Mouse (Mus musculus) activated CD4-positive, CD25-positive, alpha-beta regulatory T cell (primary cell): Measurements from ENCODE around the gene Ndufa6. TPM values are rescaled to one million over a fixed set of nuclear protein-coding genes. Genes with fewer than 3 reads are reported as not detected.

Experiments used
- polyA plus RNA-seq, 2 experiments: library from polyadenylated mRNA; unstranded; fragments of 100-300 nt; shearing (Covaris generic); gene quantifications; one replicate each; pipeline ENCODE4 v1.2.1; 2017

The Ndufa6 gene
- 100 to 1,000 TPM; 296 to 458 TPM for polyA plus RNA-seq

DNA sequence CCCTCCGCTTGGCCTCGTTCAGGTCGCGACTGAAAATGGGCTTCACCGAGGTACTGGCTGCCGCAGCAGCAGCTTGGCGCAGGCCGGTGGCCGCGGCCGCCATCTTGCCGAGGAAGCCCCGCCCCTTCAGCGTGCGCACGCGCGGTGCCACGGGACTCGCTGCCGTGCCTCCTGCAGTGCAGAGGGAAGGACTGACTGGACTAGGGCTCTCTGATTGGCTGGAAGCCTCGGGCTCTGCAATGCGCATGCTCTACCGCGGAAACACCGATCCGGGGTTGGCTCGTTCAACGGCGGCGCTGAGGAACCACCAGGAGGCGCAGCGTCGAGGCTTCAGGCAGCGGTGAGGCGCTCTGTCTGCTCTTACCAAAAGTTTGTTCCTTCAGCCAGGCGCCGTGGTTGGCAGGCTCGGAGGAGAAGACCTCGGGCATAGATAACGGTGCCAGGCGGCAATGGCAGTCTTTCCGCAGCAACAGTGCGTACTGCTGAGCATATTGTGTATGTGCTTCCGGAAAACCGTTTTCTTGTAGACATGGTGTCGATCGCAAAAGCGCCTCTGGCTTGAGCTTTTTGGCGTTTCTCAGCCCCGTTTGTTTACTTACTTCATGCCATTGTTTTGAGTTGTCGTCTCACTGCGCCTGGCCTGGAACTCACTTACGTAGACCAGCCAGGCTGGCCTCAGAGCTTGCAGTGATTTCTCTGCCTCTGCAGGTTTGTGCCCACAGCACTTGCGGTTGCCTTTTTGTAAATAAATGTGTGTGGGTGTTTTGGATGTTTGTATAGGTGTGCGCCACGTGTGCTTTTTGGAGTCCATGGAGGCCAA lies at the start of gene Ndufa6:
Gene Ndufa6 (minus strand): TSS at position 197 of the 820 bp plus-strand sequence.

DNA sequence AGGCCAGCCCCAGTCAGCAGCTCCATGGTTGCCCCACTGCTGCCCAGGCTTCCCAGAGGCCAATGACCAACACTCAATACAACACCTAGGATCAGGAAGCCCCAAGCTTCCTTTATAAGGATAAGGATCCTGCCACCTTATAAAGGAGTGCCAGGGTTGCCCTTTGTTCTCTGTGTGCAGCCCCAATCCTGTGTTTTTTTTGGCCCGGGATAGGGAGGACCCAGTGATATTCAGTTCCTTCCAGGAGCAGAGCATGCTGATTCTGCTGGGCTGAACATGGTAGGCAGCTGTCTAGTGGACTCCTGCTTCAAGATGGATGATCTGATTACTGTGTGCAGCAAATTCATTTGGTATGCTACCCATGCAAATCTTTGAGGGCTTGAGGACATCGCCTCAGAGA lies 39.8 kb upstream of the Ndufa6 start, which contains the start of gene Cyp2d11:
Gene Cyp2d11 (minus strand): TSS at position 101 of the 400 bp plus-strand sequence.

DNA sequence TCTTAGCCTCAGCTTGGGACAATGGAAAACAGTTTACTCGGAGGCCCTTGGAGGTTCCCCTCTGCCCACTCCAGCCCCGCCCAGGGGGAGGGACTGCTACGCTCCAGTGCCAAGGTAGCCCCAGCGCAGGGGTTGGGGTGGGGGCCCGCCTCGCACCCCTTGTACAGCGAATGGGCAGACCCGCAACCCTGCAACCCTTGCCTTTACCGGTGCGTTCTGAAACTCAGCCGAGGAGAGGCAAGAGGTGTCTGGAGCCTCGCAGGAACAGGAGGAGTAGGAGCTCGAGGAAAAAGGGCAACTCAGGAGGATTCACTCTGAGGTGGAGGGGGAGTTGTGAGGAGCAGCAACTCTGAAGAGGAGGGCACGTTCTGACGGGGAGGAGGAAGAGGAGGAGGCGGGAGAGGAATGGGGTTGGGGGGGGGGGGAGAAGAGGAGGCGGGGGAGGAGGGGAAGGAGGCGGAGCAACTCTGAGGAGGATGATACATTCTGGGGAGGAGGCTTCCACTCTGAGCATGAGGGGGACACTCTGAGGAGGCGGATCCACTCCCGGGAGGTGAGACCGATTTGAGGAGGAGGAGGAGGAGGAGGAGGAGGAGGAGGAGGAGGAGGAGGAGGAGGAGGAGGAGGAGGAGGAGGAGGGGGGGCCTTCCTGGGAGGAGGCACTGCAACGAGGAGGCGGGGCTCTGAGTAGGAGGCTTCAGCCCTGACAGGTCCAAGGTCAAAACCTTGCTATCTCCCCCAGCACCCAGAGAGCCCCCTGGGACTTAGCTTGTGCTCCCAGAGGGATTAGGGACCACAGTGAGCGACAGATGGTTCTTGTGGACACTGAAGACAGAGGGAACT lies 26.0 kb upstream of the Ndufa6 start, which contains the start of gene Cyp2d22:
Gene Cyp2d22 (minus strand): TSS at position 390 of the 843 bp plus-strand sequence.

DNA sequence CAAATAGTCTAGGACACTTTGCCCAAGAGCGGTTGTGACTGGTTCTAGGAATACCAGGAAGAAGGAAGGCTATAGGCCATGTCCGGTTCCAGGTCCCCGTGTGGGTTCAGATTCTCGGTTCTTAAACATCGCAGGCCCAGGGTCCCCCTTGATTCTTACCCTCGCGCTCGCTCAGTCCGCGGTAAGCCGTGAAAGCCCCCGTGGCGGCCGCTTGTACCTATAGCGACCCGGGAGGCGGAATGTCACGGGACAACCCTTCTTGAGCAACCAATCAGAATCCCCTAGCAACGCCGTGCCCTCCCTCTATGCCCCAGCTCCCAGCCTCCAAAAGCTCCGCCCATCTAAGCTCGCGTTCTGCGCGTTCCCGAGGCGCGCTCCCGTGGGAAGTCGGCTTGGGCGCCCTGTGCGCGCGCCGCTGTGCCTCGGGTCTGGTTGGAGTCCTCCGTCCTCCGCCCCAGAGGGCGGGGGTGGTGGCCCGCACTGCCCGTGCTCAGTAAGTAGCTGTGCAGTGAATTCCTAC lies 15.5 kb downstream of the Ndufa6 start, which contains the start of the genes Naga, Pheta2 and Smdt1:
Gene Naga (minus strand): TSS at position 333 of the 520 bp plus-strand sequence.
Gene Pheta2 (plus strand): TSS at position 350 of the 520 bp plus-strand sequence.
Gene Smdt1 (plus strand): TSS at position 367 of the 520 bp plus-strand sequence.

Other genes starting within 250 kb of the Ndufa6 start
- gene Ccdc134, start 226.4 kb downstream of the Ndufa6 start, polyA plus RNA-seq: 10 to 100 TPM; 25.7 to 27.7 TPM
- gene Srebf2, start 207.1 kb downstream of the Ndufa6 start, polyA plus RNA-seq: 100 to 1,000 TPM in 1 of 2 experiments, 10 to 100 TPM in 1; 59.7 to 125 TPM
- gene Shisa8, start 141.5 kb downstream of the Ndufa6 start, polyA plus RNA-seq: under 1 TPM; 0.20 to 0.25 TPM
- gene Tnfrsf13c, start 130.0 kb downstream of the Ndufa6 start, polyA plus RNA-seq: 1 to 10 TPM; 4.7 to 6.4 TPM
- gene Cenpm, start 109.6 kb downstream of the Ndufa6 start, polyA plus RNA-seq: 10 to 100 TPM; 10.2 to 11.3 TPM
- not detected for gene 1500009C09Rik, start 101.9 kb downstream of the Ndufa6 start, polyA plus RNA-seq
- gene Sept3, start 79.4 kb downstream of the Ndufa6 start, polyA plus RNA-seq: under 1 TPM in 1 of 2 experiments, not detected in 1; 0.66 TPM
- gene Wbp2nl, start 55.4 kb downstream of the Ndufa6 start, polyA plus RNA-seq: not detected
- 10 to 100 TPM; 47.9 to 63.9 TPM for gene Naga, start 15.4 kb downstream of the Ndufa6 start, polyA plus RNA-seq
- 10 to 100 TPM in 1 of 2 experiments, 1 to 10 TPM in 1; 3.2 to 11.3 TPM for gene Pheta2, start 15.4 kb downstream of the Ndufa6 start, polyA plus RNA-seq
- 100 to 1,000 TPM; 231 to 276 TPM for gene Smdt1, start 15.4 kb downstream of the Ndufa6 start, polyA plus RNA-seq
- 1 to 10 TPM; 3.4 to 5.0 TPM for gene Cyp2d22, start 25.9 kb upstream of the Ndufa6 start, polyA plus RNA-seq
- not detected for gene Cyp2d11, start 39.7 kb upstream of the Ndufa6 start, polyA plus RNA-seq
- not detected for gene Cyp2d10, start 52.9 kb upstream of the Ndufa6 start, polyA plus RNA-seq
- under 1 TPM in 1 of 2 experiments, not detected in 1; 0.31 TPM for gene Cyp2d9, start 79.1 kb upstream of the Ndufa6 start, polyA plus RNA-seq
- gene Cyp2d12, start 200.8 kb upstream of the Ndufa6 start, polyA plus RNA-seq: under 1 TPM in 1 of 2 experiments, not detected in 1; 0.05 TPM